Mouse (Mus musculus): ENCODE data around the gene Gm11127. TPM values are rescaled to one million over a fixed set of nuclear protein-coding genes. Genes with fewer than 3 reads are reported as not detected.
A peak's percentile ranks its signal among the peaks of the same experiment; 100 is the strongest.

The Gm11127 gene
- total RNA-seq, 2 experiments from 2014 or later = 1.5 to 2.1 TPM

GRCm38 (mm10) chr17:36028879-36029619, 29.1 kb downstream of the Gm11127 start:
- TF ChIP-seq CTCF (IDR thresholded peaks at IDR 0.05) = no peak
- no peak overlapping the region for H3K27ac ChIP-seq
- no peak for DNase-seq
- H3K4me3 ChIP-seq = no peak overlapping the region
- intact Hi-C loops (cut with DNase I) = no loop called here

GRCm38 (mm10) chr17:36027663-36028062, 30.5 kb downstream of the Gm11127 start:
- H3K4me3 ChIP-seq = no peak overlapping the region
- no peak for TF ChIP-seq CTCF (IDR thresholded peaks at IDR 0.05)
- no peak overlapping the region for H3K27ac ChIP-seq
- intact Hi-C loops (cut with DNase I) = no loop called here
- DNase-seq = no peak

GRCm38 (mm10) chr17:36025901-36026300, 32.3 kb downstream of the Gm11127 start:
- intact Hi-C loops (cut with DNase I) = no loop called here
- no peak for DNase-seq
- TF ChIP-seq CTCF (IDR thresholded peaks at IDR 0.05) = no peak
- H3K4me3 ChIP-seq = no peak overlapping the region
- no peak overlapping the region for H3K27ac ChIP-seq

- DNase-seq = no peak
- TF ChIP-seq CTCF (IDR thresholded peaks at IDR 0.05) = no peak
- H3K27ac ChIP-seq = peak overlapping the region; percentile 36; the same call in 1 of the 2 replicates
- intact Hi-C loops (cut with DNase I) = no loop called here
- no peak overlapping the region for H3K4me3 ChIP-seq
These were observed 33.0 kb downstream of the Gm11127 start for GRCm38 (mm10) chr17:36025197-36025596.

DNA sequence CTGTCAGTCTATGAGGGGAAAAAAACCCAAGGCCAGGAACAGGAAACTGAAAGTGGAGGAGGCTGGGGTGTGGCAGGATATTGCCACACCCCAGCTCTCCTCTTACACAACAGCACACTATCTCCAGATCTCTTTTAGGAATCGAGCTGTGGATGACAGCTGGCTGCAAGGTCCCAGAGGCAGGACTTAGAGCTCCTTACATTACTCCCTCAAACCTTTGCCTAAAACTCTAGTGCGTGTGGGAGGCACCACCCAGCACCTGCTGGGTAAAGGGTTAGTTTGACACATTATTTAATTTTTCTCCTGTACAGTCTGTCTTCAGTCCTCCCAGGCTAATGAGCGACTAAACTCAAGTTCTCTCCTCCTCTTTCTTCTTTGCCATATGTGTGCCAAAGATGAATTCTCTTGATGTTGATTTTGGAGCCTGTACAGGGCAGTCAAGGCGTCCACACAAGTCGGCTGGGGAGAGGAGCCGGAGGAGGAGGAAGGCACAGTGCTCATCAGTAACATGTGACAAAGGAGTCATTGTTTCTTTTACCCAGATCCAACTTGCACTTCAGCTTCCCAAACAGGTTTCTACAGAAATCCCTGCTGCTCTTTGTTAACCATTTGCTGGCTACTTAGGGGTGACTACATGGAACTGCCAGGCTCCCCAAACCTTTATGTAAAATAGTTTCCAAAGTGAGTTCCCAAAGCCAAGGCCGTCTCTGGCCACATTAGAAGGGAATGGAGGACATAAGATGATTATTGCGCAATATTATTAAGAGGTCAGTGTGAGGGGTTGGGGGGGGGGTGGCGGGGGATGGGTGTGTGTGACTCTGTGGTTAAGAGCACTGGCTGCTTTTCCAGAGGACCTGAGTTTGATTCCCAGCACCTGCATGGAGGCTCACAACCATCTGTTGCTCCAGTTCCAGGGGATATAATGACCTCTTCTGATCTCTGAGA, 34.2 kb downstream of the Gm11127 start:
- H3K27ac ChIP-seq = peak overlapping the region; percentile 86
- peak; percentile 42 for DNase-seq
- H3K4me3 ChIP-seq = peak overlapping the region; percentile 42
- intact Hi-C loops (cut with DNase I) = no loop called here
- no peak for TF ChIP-seq CTCF (IDR thresholded peaks at IDR 0.05)

GRCm38 (mm10) chr17:36022922-36023321, 35.2 kb downstream of the Gm11127 start:
- Histone ChIP-seq H3K27ac (peak overlapping the region; percentile 86), H3K4me3 (no peak overlapping the region)
- no peak for DNase-seq
- TF ChIP-seq CTCF (IDR thresholded peaks at IDR 0.05) = no peak
- intact Hi-C loops (cut with DNase I) = no loop called here

DNA sequence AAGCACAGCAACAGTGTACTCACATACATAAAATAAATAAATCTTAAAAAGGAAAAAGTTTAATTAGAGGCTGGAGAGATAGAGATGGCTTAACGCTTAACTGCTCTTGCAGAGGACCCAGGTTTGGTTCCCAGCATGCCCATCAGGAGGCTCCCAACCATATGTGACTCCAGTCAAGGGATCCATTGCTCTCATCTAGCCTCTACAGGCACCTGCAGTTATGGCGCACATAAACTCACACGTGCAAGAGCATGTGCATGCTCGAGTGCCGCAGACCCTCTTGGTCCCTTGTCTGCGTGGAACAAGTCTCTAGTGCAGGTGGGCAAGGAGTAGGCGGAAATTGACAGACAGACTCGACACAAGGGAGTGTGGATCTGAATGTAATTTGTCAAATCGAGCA, 36.1 kb downstream of the Gm11127 start:
- intact Hi-C loops (cut with DNase I) = no loop called here
- no peak overlapping the region for H3K4me3 ChIP-seq
- DNase-seq = no peak
- H3K27ac ChIP-seq = peak overlapping the region; percentile 86; the same call in 1 of the 2 replicates
- no peak for TF ChIP-seq CTCF (IDR thresholded peaks at IDR 0.05)

- TF ChIP-seq CTCF (IDR thresholded peaks at IDR 0.05) = no peak
- H3K4me3 ChIP-seq = peak overlapping the region; percentile 72
- peak overlapping the region; percentile 86 for H3K27ac ChIP-seq
- DNase-seq = no peak
- intact Hi-C loops (cut with DNase I) = no loop called here
These were observed 36.9 kb downstream of the Gm11127 start for GRCm38 (mm10) chr17:36021309-36021708.

GRCm38 (mm10) chr17:36020191-36021073, 37.7 kb downstream of the Gm11127 start, which contains the start of gene H2-T24:
TSS of gene H2-T24 (minus strand) at chr17:36020560.
- intact Hi-C loops (cut with DNase I) = no loop called here
- peak within 1 kb of the TSS; percentile 72 for H3K4me3 ChIP-seq
- H3K27ac ChIP-seq = peak within 1 kb of the TSS; percentile 86
- TF ChIP-seq CTCF (IDR thresholded peaks at IDR 0.05) = peak; percentile 41
- DNase-seq = peak; percentile 69

- H3K4me3 ChIP-seq = peak overlapping the region; percentile 72
- intact Hi-C loops (cut with DNase I) = no loop called here
These were observed 38.7 kb downstream of the Gm11127 start for GRCm38 (mm10) chr17:36019519-36019918.

DNA sequence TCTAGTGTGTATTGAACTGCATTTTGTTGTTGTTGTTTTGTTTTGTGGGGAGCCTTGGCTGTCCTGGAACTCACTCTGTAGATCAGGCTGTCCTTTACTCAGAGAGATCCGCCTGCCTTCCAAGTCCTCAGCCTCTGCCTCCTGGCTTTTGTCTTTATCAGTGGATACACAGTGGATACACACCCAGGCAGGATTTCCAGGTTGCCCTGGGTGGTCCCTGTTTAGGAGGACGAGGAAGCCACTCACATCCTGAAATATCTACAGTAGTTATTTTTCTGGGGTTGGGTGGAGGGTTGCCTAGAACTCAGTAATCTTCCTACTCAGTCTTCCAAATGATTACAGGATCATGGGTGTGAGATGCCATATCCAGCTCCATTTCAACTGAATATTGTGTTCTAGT, 39.2 kb downstream of the Gm11127 start:
- intact Hi-C loops (cut with DNase I) = no loop called here
- TF ChIP-seq CTCF (IDR thresholded peaks at IDR 0.05) = no peak
- Histone ChIP-seq H3K4me3 (peak overlapping the region; percentile 72), H3K27ac (peak overlapping the region; percentile 86)
- DNase-seq = peak; percentile 26

More at GRCm38 (mm10) chr17:36019519-36019918, 38.7 kb downstream of the Gm11127 start:
- no peak for DNase-seq
- no peak for TF ChIP-seq CTCF (IDR thresholded peaks at IDR 0.05)
- peak overlapping the region; percentile 86 for H3K27ac ChIP-seq

DNA sequence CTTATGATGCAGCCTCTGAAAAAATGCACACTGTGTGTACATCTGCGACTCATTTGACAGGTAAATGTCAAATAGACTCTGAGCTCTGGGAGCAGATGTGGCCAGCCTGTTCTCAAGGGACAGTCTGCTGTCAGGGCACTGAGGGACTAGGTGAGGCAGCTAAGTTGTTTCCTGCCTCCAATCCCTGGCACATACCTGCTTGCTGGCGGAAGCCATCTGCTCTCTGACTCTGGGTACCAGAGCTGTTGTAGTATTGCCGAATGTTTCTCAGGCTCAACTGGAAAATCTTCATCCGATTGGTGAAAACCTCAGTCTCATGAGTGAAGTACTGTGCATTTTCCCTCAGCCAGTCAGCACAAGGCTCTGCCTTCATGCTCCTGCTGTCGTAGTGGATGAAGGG, 41.1 kb downstream of the Gm11127 start:
- Histone ChIP-seq H3K27ac (no peak overlapping the region), H3K4me3 (no peak overlapping the region)
- TF ChIP-seq CTCF (IDR thresholded peaks at IDR 0.05) = no peak
- DNase-seq = no peak
- intact Hi-C loops (cut with DNase I) = no loop called here
